Mouse (Mus musculus) WW6 (cell line): ENCODE measurements at regions not wholly inside any gene's neighbourhood (a gene's known extent, or its start where the extent isn't known, plus 50 kb on each side); places are given as distances from the start of the nearest gene placed in this dataset.

Source experiments
- DNase-seq: peaks from one replicate; pipeline ENCODE4 v3.0.0-alpha.2; 2013; ENCODE audit warnings: low read depth, low spot score

DNA sequence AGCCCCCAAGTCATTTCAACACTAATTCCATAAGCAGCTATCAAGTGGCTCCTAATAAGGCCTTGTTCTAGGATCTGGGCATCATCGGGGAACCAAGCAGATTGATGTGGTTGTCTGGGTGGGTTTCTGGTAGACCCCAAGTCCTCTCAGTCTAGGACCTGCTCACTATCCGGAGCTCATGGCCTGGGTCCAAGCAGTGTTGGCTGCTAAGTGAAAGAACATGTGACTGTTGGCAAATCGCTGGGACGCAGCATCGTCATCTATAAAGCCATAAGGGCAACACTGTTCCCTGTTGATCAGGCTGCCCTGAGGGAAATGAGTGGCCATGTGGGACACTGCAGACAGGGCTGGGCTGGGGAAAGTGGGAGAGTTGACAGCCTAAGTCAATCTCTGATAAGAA lies 50.2 kb upstream of the Lrfn2 start:
- DNase-seq: no peak
